Mouse (Mus musculus) forebrain, embryonic 16.5 days (tissue): ENCODE results near the gene Txnrd1. TPM values are rescaled to one million over a fixed set of nuclear protein-coding genes. Genes with fewer than 3 reads are reported as not detected.

Experiments used
- ATAC-seq: fragments of 200-750 bp; cut with Nextera tagmentation; 2 replicates; pipeline ENCODE4 v1.8.0; 2017; ENCODE audit warnings: mild to moderate bottlenecking, moderate library complexity
- H3K27ac ChIP-seq: fragments of 300-500 bp; sonication (generic); 2 replicates; pipeline ENCODE4 v1.5.1; 2014; ENCODE audit warnings: low read length, control low read depth
- H3K27me3 ChIP-seq: fragments of 300-500 bp; sonication (generic); replicated peaks from 2 replicates; pipeline ENCODE4 v1.6.1; 2014; ENCODE audit warnings: low read length; ENCODE audit not compliant: control insufficient read depth, insufficient read depth
- H3K36me3 ChIP-seq: fragments of 300-500 bp; sonication (generic); 2 replicates; pipeline ENCODE4 v1.6.1; 2014; ENCODE audit not compliant: control insufficient read depth, insufficient read depth
- H3K4me1 ChIP-seq: fragments of 300-500 bp; sonication (generic); replicated peaks from 2 replicates; pipeline ENCODE4 v1.6.1; 2014; ENCODE audit warnings: low read length; ENCODE audit not compliant: control insufficient read depth, insufficient read depth
- H3K4me2 ChIP-seq: fragments of 300-500 bp; sonication (generic); 2 replicates; pipeline ENCODE4 v1.6.1; 2014; ENCODE audit warnings: mild to moderate bottlenecking, low read length, control low read depth
- H3K4me3 ChIP-seq: fragments of 300-500 bp; sonication (generic); replicated peaks from 2 replicates; pipeline ENCODE4 v1.5.1; 2014; ENCODE audit warnings: mild to moderate bottlenecking, low read length, control low read depth
- H3K9ac ChIP-seq: fragments of 300-500 bp; sonication (generic); replicated peaks from 2 replicates; pipeline ENCODE4 v1.6.1; 2014; ENCODE audit warnings: low read depth, low read length, control low read depth
- H3K9me3 ChIP-seq: fragments of 300-500 bp; sonication (generic); 2 replicates; pipeline ENCODE4 v1.6.1; 2016; ENCODE audit warnings: low read length; ENCODE audit not compliant: control insufficient read depth
- WGBS: fragments of 180-500 bp; shearing (Covaris S2); extraction: QIAGEN DNeasy Blood & Tissue Kit; methylation state at CpG from one replicate; pipeline ENCODE4 v1.1.7; 2014; 5-methylcytosine and 5-hydroxymethylcytosine counted together
- polyA plus RNA-seq: library from polyadenylated mRNA; unstranded; fragments of >200 nt; fragmentation: Nextera tagmentation; extraction: Ambion mirVana; gene quantifications from 2 replicates; pipeline ENCODE4 v1.2.1, GENCODE M21; 2015

Txnrd1 gene
- polyA plus RNA-seq, 1 experiment from 2014 or later = 157 TPM

DNA sequence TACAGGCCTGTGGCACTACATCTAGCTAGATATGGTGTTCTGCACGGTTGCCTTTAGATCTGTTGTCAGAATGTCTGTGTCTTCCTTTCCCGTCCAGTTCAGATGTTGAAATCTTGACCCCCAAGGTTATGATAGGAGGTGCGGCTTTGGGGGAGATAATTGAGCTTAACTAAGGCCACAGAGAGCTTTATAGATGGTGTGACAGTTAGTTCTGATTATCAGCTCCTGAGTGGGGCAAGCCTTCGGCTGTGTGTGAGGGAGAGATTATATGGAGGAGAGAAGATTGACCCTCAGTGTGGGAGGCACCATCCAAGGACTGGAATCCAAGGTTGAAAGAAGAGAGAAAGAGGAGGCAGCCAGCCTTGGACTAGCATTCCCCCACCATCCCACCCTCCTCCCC is 79.5 kb downstream of the Txnrd1 start:
- H3K36me3 ChIP-seq = no peaks in the 10 kb centered on the region
- H3K27ac ChIP-seq = no peak overlapping the region
- ATAC-seq = no peak
- peaks cover 5% of the 10 kb centered on the region for H3K4me1 ChIP-seq
- H3K9me3 ChIP-seq = no peaks in the 10 kb centered on the region
- WGBS = 84% methylated on average over 4 of the region's 4 CpGs
- no peaks in the 10 kb centered on the region for H3K27me3 ChIP-seq
- H3K4me3 ChIP-seq = no peak overlapping the region
- H3K4me2 ChIP-seq = no peak overlapping the region
- H3K9ac ChIP-seq = no peak overlapping the region

DNA sequence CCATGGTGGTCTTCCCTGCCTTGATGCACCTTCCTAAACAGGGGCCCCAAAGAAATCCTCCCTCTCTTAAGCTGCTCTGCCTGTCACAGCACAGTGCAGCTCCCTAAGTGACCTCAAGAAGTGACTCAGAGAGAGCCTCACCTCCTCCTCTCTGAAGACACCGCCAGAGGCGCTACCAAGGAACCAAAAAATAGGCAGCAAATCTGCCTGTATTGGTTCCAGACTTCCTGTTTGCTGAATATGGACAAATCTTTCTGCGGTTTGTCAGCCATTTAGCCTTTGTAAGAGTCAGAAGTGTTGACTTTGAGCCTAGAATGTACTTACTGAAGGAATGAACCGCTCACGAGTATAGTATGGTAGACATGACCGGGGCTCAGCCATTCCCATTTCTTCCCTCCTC is 80.0 kb downstream of the Txnrd1 start:
- Histone ChIP-seq H3K27ac (no peak overlapping the region), H3K4me2 (no peak overlapping the region), H3K4me3 (no peak overlapping the region), H3K9ac (no peak overlapping the region), H3K36me3 (no peaks in the 10 kb centered on the region), H3K27me3 (no peaks in the 10 kb centered on the region), H3K9me3 (no peaks in the 10 kb centered on the region), H3K4me1 (peaks cover 5% of the 10 kb centered on the region)
- WGBS = 89% methylated on average over 6 of the region's 6 CpGs
- no peak for ATAC-seq

- no peaks in the 10 kb centered on the region for H3K36me3 ChIP-seq
- H3K27ac ChIP-seq = no peak overlapping the region
- H3K4me3 ChIP-seq = no peak overlapping the region
- H3K4me2 ChIP-seq = no peak overlapping the region
- no peaks in the 10 kb centered on the region for H3K27me3 ChIP-seq
- 71% methylated on average over 2 of the region's 2 CpGs for WGBS
- H3K9me3 ChIP-seq = no peaks in the 10 kb centered on the region
- no peak for ATAC-seq
- no peaks in the 10 kb centered on the region for H3K4me1 ChIP-seq
- H3K9ac ChIP-seq = no peak overlapping the region
These were observed 84.9 kb downstream of the Txnrd1 start for GRCm38 (mm10) chr10:82918675-82919074.

- Histone ChIP-seq H3K4me1 (no peaks in the 10 kb centered on the region), H3K9ac (no peak overlapping the region), H3K27me3 (no peaks in the 10 kb centered on the region), H3K9me3 (no peaks in the 10 kb centered on the region), H3K27ac (no peak overlapping the region), H3K4me2 (no peak overlapping the region), H3K4me3 (no peak overlapping the region), H3K36me3 (no peaks in the 10 kb centered on the region)
- no peak for ATAC-seq
- 67% methylated on average over 4 of the region's 4 CpGs for WGBS
These were observed 85.7 kb downstream of the Txnrd1 start for GRCm38 (mm10) chr10:82919404-82919980.

GRCm38 (mm10) chr10:82923547-82923946 is 89.8 kb downstream of the Txnrd1 start:
- peaks cover 7% of the 10 kb centered on the region for H3K9me3 ChIP-seq
- H3K4me1 ChIP-seq = no peaks in the 10 kb centered on the region
- H3K4me2 ChIP-seq = no peak overlapping the region
- no peak overlapping the region for H3K4me3 ChIP-seq
- no peak for ATAC-seq
- no peaks in the 10 kb centered on the region for H3K36me3 ChIP-seq
- 85% methylated on average over 3 of the region's 3 CpGs for WGBS
- H3K27me3 ChIP-seq = no peaks in the 10 kb centered on the region
- H3K27ac ChIP-seq = no peak overlapping the region
- H3K9ac ChIP-seq = no peak overlapping the region

DNA sequence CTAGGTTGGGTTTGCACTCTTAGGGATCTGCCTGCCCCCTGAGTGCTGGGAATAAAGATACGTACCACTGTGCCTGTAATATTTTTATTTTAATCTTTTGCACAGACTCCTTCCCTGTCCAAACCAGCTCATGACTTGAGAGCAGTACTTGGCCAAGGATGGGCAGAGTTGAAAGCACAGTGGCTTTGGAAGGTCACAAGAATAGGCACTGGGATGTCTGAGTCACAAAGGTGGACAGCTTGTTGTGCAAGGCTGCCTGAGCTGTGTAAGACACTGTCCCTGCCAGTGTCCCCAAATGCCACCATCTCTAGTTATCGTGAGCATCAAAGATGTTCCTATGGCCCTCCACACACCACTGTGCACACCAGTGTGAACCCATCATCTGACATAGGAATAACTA is 91.0 kb downstream of the Txnrd1 start:
- Histone ChIP-seq H3K36me3 (no peaks in the 10 kb centered on the region), H3K4me3 (no peak overlapping the region), H3K4me1 (no peaks in the 10 kb centered on the region), H3K27ac (no peak overlapping the region), H3K4me2 (no peak overlapping the region), H3K9me3 (peaks cover 7% of the 10 kb centered on the region), H3K9ac (no peak overlapping the region), H3K27me3 (no peaks in the 10 kb centered on the region)
- no peak for ATAC-seq
- WGBS = 96% methylated on average over 2 of the region's 2 CpGs

DNA sequence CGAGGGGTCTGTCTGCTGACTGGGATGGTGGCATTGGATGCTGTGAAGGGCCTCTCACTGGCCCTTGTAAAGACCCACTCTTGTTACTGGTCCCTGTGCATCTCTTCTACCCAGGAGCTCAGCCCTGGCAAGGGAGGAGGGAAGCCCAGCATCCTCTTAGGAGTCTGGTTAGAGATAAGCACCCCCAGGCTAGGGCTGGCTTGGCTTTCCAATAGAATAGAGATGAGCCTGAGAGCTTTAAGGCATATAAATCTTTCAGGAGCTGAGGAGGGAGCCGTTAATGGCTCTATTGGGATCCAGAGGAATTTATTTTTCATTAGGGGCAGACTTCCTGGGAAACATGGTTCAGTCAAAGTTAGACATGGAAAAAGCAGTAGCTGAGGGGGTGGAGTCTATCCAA is 91.9 kb downstream of the Txnrd1 start:
- Histone ChIP-seq H3K27me3 (no peaks in the 10 kb centered on the region), H3K27ac (no peak overlapping the region)
- WGBS = 83% methylated on average over 2 of the region's 2 CpGs

DNA sequence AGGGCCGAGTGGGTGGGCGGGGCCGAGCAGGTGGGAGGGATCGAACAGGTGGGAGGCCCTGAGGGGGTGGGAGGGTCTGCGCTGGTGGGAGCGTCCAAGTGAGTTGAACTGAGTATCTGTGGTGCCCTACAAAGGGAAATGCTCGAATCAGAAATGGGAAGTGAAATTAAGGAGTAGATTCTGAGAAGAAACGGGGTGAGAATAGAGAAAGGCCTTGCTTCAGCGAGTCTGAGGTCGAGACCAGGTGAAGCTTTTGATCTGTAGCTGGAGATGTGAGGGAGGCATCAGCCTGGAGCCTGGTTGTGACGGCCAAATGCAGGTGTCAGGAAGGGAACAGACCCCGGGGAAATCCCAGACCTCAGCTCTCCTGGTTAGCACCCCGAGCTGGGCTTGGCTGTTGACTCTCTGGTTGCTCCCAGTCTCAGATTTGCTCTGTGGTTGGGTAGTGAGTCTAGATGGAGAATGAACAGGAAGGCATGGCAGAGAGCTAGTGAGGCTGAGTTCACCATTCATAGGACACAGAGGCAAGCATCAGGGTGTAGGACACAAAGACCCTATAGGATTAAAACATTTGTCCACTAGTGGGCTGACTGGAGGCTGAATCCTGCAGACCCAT is 101.4 kb downstream of the Txnrd1 start:
- Histone ChIP-seq H3K4me1 (no peaks in the 10 kb centered on the region), H3K27ac (no peak overlapping the region), H3K4me2 (no peak overlapping the region), H3K4me3 (no peak overlapping the region), H3K36me3 (no peaks in the 10 kb centered on the region), H3K9me3 (no peaks in the 10 kb centered on the region; the same call in 1 of the 2 replicates), H3K9ac (no peak overlapping the region), H3K27me3 (no peaks in the 10 kb centered on the region)
- ATAC-seq = no peak
- WGBS = 86% methylated on average over 13 of the region's 13 CpGs

More for the DNA sequence above, 91.9 kb downstream of the Txnrd1 start:
- no peak for ATAC-seq
- Histone ChIP-seq H3K36me3 (no peaks in the 10 kb centered on the region), H3K9ac (no peak overlapping the region), H3K4me3 (no peak overlapping the region), H3K4me2 (no peak overlapping the region), H3K9me3 (peaks cover 7% of the 10 kb centered on the region), H3K4me1 (no peaks in the 10 kb centered on the region)

GRCm38 (mm10) chr10:82935774-82936173 is 102.0 kb downstream of the Txnrd1 start:
- Histone ChIP-seq H3K4me1 (no peaks in the 10 kb centered on the region), H3K9ac (no peak overlapping the region), H3K4me3 (no peak overlapping the region), H3K4me2 (no peak overlapping the region), H3K9me3 (no peaks in the 10 kb centered on the region; the same call in 1 of the 2 replicates), H3K36me3 (no peaks in the 10 kb centered on the region), H3K27ac (no peak overlapping the region), H3K27me3 (no peaks in the 10 kb centered on the region)
- WGBS = 88% methylated on average over 6 of the region's 6 CpGs
- ATAC-seq = no peak
